Mouse (Mus musculus) left cerebral cortex, adult 8-10 months (tissue): ENCODE data around the gene Kcna1. TPM values are rescaled to one million over a fixed set of nuclear protein-coding genes. Genes with fewer than 3 reads are reported as not detected.

Experiments
- DNase-seq, 2 experiments: peaks; one replicate each; pipeline ENCODE4 v3.0.0; 2022; ENCODE audit warnings: low spot score in 2 of 2
- total RNA-seq, 4 experiments: library from RNA; stranded (reverse); gene quantifications; 2 replicates each; pipeline ENCODE4 v1.2.4; 2022

Gene Kcna1
- total RNA-seq, result 100 to 1,000 TPM; 126 to 148 (median 131) TPM

DNA sequence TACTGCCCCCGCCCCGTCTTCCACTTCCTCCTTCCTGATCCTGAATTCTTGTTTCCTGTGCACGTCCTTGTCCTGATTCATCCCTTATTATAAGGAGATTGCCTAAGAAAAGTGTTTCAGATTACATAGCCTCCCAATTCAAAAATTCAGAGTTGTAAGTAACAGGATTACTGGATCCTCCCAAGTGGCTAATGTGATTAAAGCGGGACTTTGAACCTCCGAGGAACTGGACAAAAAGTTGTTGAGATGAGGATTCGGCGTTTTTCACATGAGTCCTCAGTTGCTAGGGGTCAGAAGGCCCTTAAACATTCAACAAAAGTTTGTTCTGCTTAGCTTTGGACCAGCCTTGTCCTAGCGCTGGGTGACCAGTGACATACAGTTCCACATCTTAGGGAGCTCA is at the start of gene Kcna1:
Gene Kcna1, minus strand, starts transcription at position 4 of the 400 bp plus-strand sequence.
- DNase-seq, result no peak

DNA sequence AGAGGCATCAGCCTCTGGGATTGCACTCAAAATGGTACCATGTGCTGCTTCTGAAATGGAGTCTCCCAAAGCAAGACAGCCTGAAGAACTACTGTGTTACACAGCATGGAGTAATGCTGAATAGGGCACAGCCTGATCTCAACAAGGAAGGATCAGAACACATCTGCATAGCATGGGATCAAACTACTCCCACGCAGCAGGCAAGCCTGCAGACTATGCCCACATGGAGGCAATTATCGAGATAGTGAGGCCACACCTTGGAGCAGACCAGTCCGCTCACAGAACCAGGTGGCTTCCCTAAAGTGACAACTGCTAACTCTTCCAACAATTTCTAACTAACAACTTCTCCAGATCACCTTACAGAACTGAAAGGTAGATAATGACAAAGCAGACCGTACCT is 40.9 kb upstream of the Kcna1 start:
- no peak for DNase-seq

DNA sequence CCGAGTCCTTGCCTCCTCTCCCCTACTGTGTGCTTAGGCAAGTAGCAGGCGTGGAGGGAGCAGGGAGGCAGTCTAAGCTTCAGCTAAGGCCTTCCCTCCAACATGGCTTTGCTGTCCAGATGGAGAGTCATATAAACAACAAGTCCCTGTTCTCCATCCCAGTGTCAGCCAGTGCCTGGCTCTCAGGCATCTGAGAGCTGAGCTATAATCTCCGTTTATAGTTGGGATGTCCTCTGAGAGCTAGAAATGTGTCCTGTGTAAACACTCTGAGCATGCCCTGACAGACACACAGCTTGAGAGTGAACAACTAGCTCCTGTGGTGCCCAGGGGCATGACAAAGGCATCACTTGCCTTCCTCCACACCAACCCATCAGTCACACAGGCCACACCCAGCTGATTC is 39.0 kb upstream of the Kcna1 start:
- DNase-seq, result no peak

DNA sequence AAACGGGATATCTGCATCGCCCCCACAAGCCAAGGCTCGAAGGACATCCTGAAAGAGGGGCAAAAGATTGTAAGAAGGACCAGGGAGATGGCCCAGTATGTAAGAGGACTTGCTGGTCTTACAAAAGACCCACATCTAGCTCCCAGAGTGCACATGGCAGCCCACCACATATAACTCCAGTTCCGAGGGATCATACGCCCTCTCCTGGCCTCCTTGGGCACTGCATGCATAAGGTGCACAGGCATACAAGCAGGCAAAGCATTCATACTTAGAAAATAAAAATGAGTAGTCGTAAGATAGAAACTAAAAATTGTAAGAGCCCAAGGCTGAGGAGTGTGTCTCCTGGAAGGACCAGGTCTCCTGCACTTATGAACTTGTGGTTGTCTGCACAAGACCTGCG is 32.8 kb upstream of the Kcna1 start:
- no peak for DNase-seq

DNA sequence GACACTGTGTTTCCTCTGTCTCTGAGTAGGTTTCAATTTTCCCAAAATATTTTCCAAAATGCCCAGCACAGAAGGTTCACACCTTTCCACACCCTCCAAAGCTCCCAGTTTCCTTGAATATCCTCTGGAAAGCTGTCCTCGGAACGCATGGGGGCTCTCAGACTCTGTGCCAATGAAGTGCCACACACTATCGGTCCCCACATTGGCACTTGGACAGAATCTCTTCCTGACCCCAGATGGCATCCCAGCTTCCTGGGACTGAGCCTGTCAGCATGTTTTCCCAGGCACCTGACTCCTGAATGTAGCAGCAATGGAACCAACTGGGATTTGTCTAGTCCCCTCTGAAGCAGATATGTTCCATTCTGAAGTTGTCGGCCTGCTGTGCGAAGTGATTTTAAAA is 20.8 kb upstream of the Kcna1 start:
- no peak for DNase-seq

DNA sequence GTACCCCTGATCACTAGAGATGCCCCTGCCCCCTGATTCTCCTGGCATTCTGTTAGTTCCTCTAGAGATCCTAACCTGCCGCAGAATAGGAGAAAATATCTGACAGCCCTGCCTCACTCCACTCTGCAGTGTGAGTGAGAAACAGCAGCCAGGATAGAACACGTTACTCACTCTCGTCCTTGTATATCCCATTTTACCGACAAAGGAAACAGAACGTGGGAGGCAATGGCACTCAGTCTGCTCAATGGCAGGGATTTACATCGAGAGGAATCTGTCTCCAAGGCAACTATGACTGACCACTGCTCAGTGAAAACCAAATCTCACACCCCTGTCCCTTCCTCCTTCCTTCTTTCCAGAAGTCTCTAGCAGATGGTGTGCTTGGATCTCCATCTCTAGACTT is 19.9 kb upstream of the Kcna1 start:
- no peak for DNase-seq

DNA sequence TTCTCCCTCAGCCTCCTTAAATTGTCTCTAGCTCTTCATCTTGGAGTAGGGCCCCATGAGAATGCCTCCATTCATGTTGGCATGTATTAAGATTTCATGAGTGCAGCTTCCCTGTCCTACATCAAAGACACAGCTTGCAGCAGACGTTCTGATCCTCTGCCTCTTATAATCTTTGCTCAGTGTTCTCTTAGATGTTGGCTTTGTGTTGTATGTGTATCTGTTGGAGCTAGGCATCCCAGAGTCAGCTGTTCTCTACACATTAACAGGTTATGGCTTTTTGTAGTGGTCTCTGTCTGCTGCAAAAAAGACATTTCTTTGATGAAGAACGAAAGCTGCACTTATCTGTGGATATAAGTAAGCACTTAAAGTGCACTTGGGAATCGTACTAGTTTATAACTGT is 18.4 kb upstream of the Kcna1 start:
- no peak for DNase-seq

DNA sequence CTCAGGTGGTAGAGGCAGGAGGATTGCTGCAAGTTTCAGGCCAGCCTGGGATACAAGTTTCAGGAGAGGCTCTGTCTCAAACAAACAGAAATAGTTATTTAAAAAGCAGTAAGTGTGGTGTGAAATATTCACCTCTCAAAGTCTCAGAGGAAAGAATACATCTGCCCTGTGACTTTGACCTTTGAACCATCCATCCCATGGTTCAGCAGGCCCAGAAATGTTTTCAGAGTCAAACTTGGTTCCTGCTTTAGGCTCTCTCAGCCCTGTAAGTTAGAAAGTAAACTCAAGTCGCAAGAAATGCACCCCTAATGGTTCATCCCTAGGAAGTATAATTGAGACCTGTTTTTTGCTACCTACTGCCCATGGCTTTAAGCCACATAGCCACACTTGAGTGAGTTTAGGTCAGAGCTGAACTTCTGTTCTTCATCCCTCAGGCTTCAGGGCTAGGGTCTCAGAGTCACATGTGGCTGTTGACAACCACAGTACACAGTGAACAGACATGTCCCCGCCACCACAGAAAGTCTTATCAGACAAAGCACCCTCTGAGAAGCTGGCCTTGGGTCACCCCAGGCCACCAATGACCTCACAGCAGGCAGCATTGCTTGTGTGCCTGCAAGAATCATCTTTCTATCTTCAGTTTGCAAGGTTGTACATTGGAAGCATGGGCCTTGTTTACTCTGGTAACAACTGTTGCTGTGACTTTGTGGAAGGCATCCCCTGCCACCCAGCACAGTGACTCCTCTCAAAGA is 11.6 kb upstream of the Kcna1 start:
- DNase-seq, result no peak

DNA sequence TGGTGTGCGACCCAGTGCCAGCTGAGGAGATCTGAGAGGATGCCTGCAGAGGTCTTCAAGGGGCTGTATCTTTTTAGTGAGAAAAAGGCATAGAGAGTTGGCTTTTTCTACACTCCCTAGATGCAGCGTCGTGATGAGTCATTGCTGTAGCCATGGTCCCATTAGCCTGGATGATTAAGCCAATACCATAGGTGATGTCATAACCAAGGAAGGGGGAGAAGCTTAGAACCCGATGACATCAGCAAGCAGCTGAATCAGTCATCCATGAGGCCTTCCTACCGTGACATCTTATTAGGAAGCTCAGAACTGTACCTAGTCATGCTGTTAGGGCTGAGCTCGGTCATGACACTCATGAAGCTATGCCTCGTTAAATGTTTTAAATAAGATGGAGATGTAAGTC is 7.4 kb upstream of the Kcna1 start:
- no peak for DNase-seq

DNA sequence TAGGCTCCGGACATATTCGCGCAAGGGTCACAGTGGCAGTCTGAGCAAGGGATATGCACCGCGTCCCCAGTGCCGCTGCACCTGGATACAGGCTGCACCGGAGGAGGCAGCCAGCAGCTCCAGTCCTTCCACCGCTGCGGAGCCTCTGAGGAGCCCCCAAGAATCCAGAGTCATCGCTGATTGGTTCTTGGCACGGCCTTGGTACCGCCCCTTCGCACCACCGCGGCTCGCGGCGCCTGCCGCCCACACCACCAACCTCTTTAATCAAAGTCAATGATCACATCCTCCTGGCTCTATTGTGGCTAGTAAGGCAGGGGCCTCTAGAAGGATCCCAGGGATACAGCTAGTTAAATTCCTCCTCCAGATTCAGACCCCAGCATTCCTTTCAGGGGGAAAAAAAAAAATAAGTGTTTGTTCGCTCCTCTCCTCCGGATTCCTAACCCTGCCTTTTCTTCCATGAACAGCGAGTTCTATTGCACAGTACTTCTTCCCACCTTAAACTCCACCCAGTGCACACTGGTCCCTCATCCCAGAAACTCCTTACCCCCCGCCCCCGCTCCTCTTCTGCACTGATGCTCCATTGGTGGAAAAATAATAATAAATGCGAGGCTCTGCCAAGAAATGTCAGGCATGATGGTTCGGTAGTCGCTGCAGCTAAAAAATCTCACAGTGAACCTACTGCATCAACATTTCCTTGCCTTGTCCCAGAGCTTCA is 383 bp downstream of the Kcna1 start:
- peak; percentile 74 to 81 for DNase-seq

DNA sequence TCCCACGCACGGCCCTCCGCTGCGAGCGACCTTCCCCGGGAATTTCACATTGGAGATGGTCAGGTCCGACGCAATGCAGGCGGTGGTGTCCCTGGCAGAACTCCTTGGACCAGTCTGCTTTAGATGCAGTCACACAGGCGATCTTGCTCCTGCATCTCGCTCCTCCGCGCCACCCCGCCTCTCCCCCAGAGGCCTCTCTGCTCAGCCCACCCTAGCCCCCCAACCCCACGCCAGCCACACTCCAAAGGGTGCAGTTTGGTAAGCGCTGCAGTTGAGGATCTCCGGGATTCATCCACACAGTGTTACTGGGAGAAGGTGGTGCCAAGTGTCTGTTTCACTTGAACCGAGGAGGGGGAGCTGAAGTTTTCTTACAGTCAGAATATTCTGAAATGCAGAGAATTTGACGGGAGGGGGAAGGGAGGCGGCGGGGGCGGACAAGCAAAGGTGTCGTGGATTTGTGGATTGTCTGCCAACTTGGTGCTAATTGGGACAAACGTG is 1.1 kb downstream of the Kcna1 start:
- peak; percentile 36 to 57 for DNase-seq

DNA sequence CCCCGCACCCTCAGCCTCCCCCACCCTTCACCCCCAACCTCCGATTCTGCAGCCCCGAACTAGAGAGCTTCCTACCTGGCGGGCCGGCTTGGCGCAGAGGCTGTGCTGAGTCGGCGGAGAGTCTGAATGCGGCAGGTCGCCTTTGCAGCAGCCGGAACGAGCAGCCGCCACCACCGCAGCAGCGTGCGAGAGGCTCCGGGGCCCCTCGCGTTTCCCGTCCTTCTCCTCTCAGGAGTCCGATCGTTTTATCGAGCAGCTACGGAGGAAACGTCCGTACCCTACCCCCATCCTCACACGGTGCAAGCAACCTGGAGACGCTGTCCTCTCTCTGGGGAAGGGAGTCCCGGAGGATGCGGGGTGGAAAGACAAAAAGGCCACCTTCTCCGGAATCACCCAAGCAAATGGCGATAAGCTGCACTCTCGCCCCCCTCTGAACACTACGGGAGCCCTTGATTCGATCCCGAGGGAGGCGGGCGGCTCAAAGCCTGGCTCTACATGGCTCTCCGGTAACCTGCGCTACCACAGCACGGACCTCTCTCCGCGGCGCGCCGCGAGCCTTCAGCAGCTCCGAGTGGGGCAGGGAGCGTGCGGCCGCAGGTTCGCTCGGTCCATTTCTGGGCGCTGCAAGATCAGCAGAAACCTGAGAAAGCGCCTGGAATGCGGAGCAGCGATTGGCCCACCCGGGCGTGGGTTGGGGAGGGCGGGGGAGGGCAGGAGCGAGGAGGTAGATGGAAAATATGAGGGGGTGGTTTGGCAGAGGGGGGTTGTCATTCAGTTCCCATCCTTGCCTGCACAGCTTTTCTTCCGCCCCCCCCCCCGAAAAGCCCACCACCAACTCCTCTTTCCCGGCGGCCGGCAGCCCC is 1.8 kb downstream of the Kcna1 start:
- DNase-seq, result peak; percentile 43 to 60

DNA sequence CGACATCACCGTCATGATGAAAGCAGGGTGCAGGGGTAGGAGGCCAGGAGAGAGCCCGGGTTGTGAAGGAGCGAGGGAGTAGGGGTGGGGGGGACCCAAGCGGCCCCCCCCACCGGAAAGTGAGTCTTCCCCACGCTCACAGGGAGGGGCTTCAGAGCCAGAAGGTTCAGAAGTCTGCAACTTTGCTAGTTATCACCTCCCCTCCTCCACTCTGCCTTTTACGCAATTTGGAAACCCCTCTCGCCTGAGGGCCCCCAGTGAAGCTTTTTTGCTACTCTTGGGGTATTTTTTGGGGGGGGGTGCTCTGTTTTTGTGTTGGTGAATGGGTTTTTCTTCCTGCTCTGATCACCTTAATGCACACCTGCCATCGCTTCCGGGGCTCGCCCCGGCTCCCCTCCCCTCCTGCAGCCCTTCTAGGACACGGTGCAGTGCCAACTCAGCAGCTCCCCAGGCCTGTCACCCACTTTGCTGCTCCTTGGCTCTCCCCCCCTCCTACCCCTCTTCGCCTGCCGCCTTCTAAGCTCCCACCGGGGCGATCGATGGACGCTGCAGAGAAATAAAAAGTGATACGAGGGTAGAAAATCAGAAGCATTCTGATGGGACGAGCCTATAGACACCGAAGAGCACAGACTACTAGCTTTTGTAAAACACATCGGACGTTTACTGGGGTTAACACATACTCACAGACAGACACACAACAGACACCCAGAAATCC is 2.7 kb downstream of the Kcna1 start:
- DNase-seq, result no peak

DNA sequence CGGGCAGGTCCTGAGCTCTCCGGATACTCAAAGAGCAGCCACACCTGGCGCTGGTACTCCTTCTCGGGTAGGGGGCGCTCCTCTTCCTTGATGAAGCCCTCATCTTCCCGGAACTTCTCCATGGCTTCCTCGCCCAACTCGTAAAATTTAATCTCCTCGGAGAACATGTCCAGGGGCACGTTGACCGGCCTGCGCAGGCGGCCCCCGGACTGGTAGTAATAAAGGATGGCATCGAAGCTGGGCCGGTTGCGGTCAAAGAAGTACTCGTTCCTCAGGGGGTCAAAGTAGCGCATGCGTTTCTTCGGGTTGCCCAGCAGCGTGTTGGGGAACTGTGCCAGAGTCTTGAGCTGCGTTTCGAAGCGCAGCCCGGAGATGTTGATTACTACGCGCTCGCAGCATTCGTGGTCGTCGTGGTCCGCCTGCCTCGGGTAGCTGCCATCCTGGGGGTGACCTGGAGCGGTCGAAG is 3.3 kb downstream of the Kcna1 start:
- DNase-seq, result peak in 1 of 2 experiments; percentile 43

DNA sequence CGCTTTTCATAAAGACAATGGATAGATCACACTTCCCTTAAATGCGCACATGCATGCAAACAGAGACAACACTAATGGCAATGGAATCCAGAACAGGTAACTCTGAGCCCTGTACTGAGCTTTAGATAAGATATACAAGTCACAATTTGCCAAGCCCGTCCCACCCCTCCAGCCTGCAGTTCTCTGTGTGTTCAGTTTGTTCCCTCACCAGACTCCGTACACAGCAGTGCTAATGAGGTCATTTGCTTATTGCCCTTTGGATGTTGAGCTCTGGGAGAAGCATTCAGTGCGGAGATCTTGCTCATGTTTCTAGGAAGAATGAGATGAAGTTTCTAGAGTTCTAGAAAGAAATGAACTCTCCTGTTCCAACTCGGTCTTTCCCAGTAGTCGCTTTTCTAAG is 17.7 kb downstream of the Kcna1 start:
- no peak for DNase-seq

DNA sequence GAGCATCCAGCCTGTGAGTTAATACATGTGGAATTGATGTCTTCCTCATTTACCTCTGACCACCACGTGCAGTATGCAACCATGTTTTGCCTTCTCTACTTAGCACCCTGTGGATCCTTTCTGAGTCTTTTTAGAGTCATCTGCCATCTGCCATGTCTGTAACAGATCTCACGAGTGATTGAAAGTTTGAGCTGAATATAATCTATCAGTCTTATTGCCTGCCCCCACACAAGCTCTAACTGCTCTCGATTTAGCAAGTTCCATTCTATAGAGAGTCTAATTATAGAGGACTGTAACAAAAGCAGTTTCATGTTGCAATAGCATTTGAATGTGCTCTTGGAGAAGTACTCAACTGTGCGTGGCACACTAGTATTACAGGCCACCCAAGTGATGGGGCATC is 27.7 kb downstream of the Kcna1 start:
- DNase-seq, result no peak

DNA sequence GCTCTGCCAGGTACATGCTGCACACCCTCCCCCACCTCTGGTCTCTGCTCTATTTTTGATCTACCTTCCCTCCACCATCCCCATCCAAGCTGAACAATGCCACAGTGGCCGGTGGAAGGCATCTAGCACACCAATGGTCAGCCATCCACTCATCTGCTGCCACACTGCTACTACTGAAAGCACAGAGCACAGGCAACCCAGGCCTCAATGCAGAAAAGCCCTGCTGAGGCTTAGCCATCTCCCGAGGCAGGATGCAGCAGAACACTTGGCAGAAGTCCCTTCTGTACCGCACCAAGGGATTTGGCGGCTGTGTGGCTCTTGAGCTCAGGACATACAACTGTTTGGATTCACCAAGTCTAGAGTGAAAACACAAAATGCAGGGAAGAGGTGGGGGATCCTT is 35.4 kb downstream of the Kcna1 start:
- no peak for DNase-seq

DNA sequence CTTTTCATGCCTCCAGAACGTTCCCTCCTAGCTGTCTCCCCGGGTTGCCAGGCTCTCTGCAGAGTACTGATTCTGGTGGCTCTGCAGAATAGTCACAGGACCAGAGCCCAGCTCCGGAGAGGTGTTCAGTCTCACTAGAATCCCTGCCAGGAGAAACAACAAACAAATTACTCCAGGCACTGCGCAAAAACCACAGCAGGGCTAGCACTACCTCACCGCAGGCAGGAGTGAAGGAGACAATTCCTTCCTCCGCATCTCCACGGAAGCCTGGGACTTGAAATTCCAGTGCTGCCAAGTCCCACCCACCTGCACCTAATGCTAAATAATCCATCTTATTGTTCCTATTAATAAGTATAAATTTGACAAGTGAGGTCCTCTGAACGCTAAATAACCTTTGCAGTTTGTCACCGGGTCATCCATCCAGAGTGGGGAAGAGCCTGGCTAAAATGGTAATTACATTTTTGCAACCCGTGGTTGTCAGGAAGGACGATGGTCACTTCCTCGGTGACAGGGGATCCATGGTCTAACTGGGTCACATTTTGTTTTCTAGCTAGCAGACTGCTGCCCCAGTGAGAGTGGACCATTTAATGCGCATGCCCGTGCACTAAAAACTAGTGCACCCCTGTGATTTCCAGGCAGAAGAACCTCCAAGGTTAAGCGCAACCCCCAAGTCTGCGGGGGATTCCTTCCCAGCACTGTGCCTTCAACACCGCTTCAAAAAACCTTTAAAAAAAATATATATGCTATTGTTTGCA is 36.8 kb downstream of the Kcna1 start:
- DNase-seq, result no peak

DNA sequence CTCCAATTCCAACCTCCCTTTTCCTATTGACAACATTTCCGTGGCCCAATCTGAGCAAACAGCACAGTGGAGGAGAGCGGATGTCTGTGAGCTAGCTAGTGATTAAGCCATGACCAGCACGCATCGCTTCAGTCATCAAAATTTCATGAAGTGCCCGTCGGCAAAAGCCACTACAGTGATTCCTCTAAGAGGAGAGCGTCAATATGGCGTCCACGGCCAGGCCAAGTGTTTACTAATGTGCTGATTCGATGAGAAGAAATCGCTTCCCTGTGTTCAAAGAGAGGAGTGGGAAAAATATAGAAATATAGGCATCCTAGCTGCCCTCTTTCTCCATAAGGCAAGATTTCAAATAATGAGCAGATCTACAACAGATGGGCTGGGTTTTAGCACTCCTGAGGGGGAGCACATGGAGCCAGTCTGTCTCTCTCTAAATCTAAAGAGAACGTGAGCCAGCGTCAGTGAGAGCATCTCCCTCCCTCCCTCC is 44.3 kb downstream of the Kcna1 start:
- DNase-seq, result no peak
